Mouse (Mus musculus): ENCODE measurements around the gene Lonrf2.

- TF ChIP-seq CTCF (IDR thresholded peaks at IDR 0.05; ENCODE audit: low read depth, low read length) (no peak), GATA2 (IDR thresholded peaks at IDR 0.05; ENCODE audit: borderline replicate concordance, low read depth, low read length) (no peak), GATA1 (IDR thresholded peaks at IDR 0.05; ENCODE audit: borderline replicate concordance, low read length) (no peak), POLR2AphosphoS5 (IDR thresholded peaks at IDR 0.05; ENCODE audit: insufficient replicate concordance, low read depth, low read length) (no peak), TAL1 (conservative IDR thresholded peaks at IDR 0.05; ENCODE audit: low read depth, low read length) (no peak)
Measured at GRCm38 (mm10) chr1:38839944-38840343, 3.4 kb upstream of the Lonrf2 start.

All from G1E (cell line).